Mouse (Mus musculus) lung, embryonic 14.5 days (tissue): ENCODE measurements around the gene Wnk2. TPM values are rescaled to one million over a fixed set of nuclear protein-coding genes. Genes with fewer than 3 reads are reported as not detected.
A peak's percentile ranks its signal among the peaks of the same experiment; 100 is the strongest.

Experiments
- ATAC-seq: fragments of 200-750 bp; cut with Nextera tagmentation; 2 replicates; pipeline ENCODE4 v1.8.0; 2017; ENCODE audit warnings: mild to moderate bottlenecking, moderate TSS enrichment, moderate library complexity; ENCODE audit not compliant: insufficient read depth
- DNase-seq: peaks from one replicate; pipeline ENCODE4 v3.0.0-alpha.2; 2015
- H3K27ac ChIP-seq: fragments of 300-500 bp; sonication (generic); 2 replicates; pipeline ENCODE4 v1.5.1; 2014; ENCODE audit warnings: low read depth, mild to moderate bottlenecking, moderate library complexity
- H3K27me3 ChIP-seq: fragments of 300-500 bp; sonication (generic); 2 replicates; pipeline ENCODE4 v1.6.1; 2014; ENCODE audit warnings: low read length, control low read depth; ENCODE audit not compliant: insufficient read depth
- H3K36me3 ChIP-seq: fragments of 300-500 bp; sonication (generic); 2 replicates; pipeline ENCODE4 v1.6.1; 2014; ENCODE audit warnings: control low read depth; ENCODE audit not compliant: insufficient read depth
- H3K4me1 ChIP-seq: fragments of 300-500 bp; sonication (generic); 2 replicates; pipeline ENCODE4 v1.6.1; 2014; ENCODE audit warnings: antibody characterized with exemption, control low read depth; ENCODE audit not compliant: insufficient read depth
- H3K4me2 ChIP-seq: fragments of 300-500 bp; sonication (generic); 2 replicates; pipeline ENCODE4 v1.6.1; 2014; ENCODE audit warnings: mild to moderate bottlenecking
- H3K4me3 ChIP-seq: fragments of 300-500 bp; sonication (generic); 2 replicates; pipeline ENCODE4 v1.5.1; 2014; ENCODE audit warnings: low read depth, low read length
- H3K9ac ChIP-seq: fragments of 300-500 bp; sonication (generic); 2 replicates; pipeline ENCODE4 v1.6.1; 2014
- H3K9me3 ChIP-seq: fragments of 300-500 bp; sonication (generic); 2 replicates; pipeline ENCODE4 v1.6.1; 2016; ENCODE audit warnings: low read depth, low read length, control low read depth
- CTCF ChIP-seq: IDR thresholded peaks from 2 replicates; pipeline ENCODE4 v1.5.1; 2016; ENCODE audit warnings: antibody characterized with exemption, low read depth
- WGBS: fragments of 180-500 bp; shearing (Covaris S2); extraction: QIAGEN DNeasy Blood & Tissue Kit; methylation state at CpG from one replicate; pipeline ENCODE4 v1.1.7; 2014; 5-methylcytosine and 5-hydroxymethylcytosine counted together
- polyA plus RNA-seq: library from polyadenylated mRNA; unstranded; fragments of >200 nt; fragmentation: Nextera tagmentation; extraction: Ambion mirVana; gene quantifications from 2 replicates; pipeline ENCODE4 v1.2.1, GENCODE M21; 2014

Wnk2 gene
- polyA plus RNA-seq, 1 experiment from 2014 or later: 1.8 TPM

- no peak for ATAC-seq
- WGBS: 49% methylated on average over 2 of the region's 2 CpGs
- no peak for DNase-seq
These were observed 116.8 kb downstream of the Wnk2 start for GRCm38 (mm10) chr13:49031029-49031428.

GRCm38 (mm10) chr13:49028757-49029539 is 118.9 kb downstream of the Wnk2 start:
- Histone ChIP-seq H3K4me2 (no peak overlapping the region), H3K4me1 (peaks cover 11% of the 10 kb centered on the region), H3K9ac (no peak overlapping the region), H3K4me3 (no peak overlapping the region), H3K36me3 (no peaks in the 10 kb centered on the region), H3K9me3 (no peaks in the 10 kb centered on the region), H3K27ac (peak overlapping the region; percentile 20; the same call in 1 of the 2 replicates), H3K27me3 (no peaks in the 10 kb centered on the region)
- peak; percentile 56 for ATAC-seq
- no peak for TF ChIP-seq CTCF
- 50% methylated on average over 8 of the region's 8 CpGs for WGBS
- peak; percentile 63 for DNase-seq

More at GRCm38 (mm10) chr13:49031029-49031428, 116.8 kb downstream of the Wnk2 start:
- Histone ChIP-seq H3K9ac (no peak overlapping the region), H3K4me1 (peaks cover 8% of the 10 kb centered on the region), H3K27ac (no peak overlapping the region), H3K27me3 (no peaks in the 10 kb centered on the region), H3K4me2 (no peak overlapping the region), H3K9me3 (no peaks in the 10 kb centered on the region), H3K36me3 (no peaks in the 10 kb centered on the region), H3K4me3 (no peak overlapping the region)
- TF ChIP-seq CTCF: no peak

- Histone ChIP-seq H3K4me2 (no peak overlapping the region), H3K9me3 (no peaks in the 10 kb centered on the region), H3K4me3 (no peak overlapping the region), H3K36me3 (no peaks in the 10 kb centered on the region), H3K9ac (no peak overlapping the region), H3K27ac (no peak overlapping the region), H3K4me1 (peaks cover 11% of the 10 kb centered on the region), H3K27me3 (no peaks in the 10 kb centered on the region)
- no peak for TF ChIP-seq CTCF
- 76% methylated on average over 8 of the region's 8 CpGs for WGBS
- ATAC-seq: no peak
- DNase-seq: no peak
These were observed 120.8 kb downstream of the Wnk2 start for GRCm38 (mm10) chr13:49027057-49027456.

- Histone ChIP-seq H3K4me1 (peaks cover 11% of the 10 kb centered on the region), H3K36me3 (no peaks in the 10 kb centered on the region), H3K27me3 (no peaks in the 10 kb centered on the region), H3K9me3 (no peaks in the 10 kb centered on the region), H3K4me3 (no peak overlapping the region), H3K9ac (no peak overlapping the region), H3K27ac (no peak overlapping the region), H3K4me2 (no peak overlapping the region)
- 27% methylated on average over 1 of the region's 1 CpGs for WGBS
- DNase-seq (no peak), ATAC-seq (no peak)
- TF ChIP-seq CTCF: no peak
These were observed 122.3 kb downstream of the Wnk2 start for GRCm38 (mm10) chr13:49025521-49025920.

GRCm38 (mm10) chr13:49024763-49025162 is 123.1 kb downstream of the Wnk2 start:
- peaks cover 11% of the 10 kb centered on the region for H3K4me1 ChIP-seq
- ATAC-seq: no peak
- H3K4me3 ChIP-seq: no peak overlapping the region
- no peak overlapping the region for H3K9ac ChIP-seq
- no peaks in the 10 kb centered on the region for H3K9me3 ChIP-seq
- 16% methylated on average over 12 of the region's 12 CpGs for WGBS
- no peaks in the 10 kb centered on the region for H3K27me3 ChIP-seq
- 0 out of 2 replicates have a peak overlapping the region, but pooled peaks have one; percentile 15 for H3K4me2 ChIP-seq
- no peaks in the 10 kb centered on the region for H3K36me3 ChIP-seq
- no peak for TF ChIP-seq CTCF
- H3K27ac ChIP-seq: no peak overlapping the region
- no peak for DNase-seq

- H3K27ac ChIP-seq: no peak overlapping the region
- ATAC-seq (no peak), DNase-seq (peak; percentile 65)
- H3K9ac ChIP-seq: no peak overlapping the region
- WGBS: 62% methylated on average over 3 of the region's 3 CpGs
- no peaks in the 10 kb centered on the region for H3K36me3 ChIP-seq
- TF ChIP-seq CTCF: peak; percentile 65
- H3K4me1 ChIP-seq: 0 out of 2 replicates have a peak, but pooled peaks cover 2% of the 10 kb centered on the region
- H3K9me3 ChIP-seq: peaks cover 7% of the 10 kb centered on the region; the same call in 1 of the 2 replicates
- no peak overlapping the region for H3K4me2 ChIP-seq
- no peak overlapping the region for H3K4me3 ChIP-seq
- no peaks in the 10 kb centered on the region for H3K27me3 ChIP-seq
These were observed 126.1 kb downstream of the Wnk2 start for GRCm38 (mm10) chr13:49021693-49022092.

GRCm38 (mm10) chr13:49020152-49020551 is 127.7 kb downstream of the Wnk2 start:
- Histone ChIP-seq H3K27ac (no peak overlapping the region), H3K36me3 (no peaks in the 10 kb centered on the region), H3K9ac (no peak overlapping the region), H3K4me1 (peaks cover 6% of the 10 kb centered on the region; the same call in 1 of the 2 replicates), H3K9me3 (peaks cover 7% of the 10 kb centered on the region; the same call in 1 of the 2 replicates), H3K4me2 (no peak overlapping the region), H3K27me3 (no peaks in the 10 kb centered on the region), H3K4me3 (no peak overlapping the region)
- DNase-seq: no peak
- 55% methylated on average over 5 of the region's 5 CpGs for WGBS
- ATAC-seq: no peak
- TF ChIP-seq CTCF: no peak
